Mouse (Mus musculus): ENCODE data around the gene Gm37240.

DNA sequence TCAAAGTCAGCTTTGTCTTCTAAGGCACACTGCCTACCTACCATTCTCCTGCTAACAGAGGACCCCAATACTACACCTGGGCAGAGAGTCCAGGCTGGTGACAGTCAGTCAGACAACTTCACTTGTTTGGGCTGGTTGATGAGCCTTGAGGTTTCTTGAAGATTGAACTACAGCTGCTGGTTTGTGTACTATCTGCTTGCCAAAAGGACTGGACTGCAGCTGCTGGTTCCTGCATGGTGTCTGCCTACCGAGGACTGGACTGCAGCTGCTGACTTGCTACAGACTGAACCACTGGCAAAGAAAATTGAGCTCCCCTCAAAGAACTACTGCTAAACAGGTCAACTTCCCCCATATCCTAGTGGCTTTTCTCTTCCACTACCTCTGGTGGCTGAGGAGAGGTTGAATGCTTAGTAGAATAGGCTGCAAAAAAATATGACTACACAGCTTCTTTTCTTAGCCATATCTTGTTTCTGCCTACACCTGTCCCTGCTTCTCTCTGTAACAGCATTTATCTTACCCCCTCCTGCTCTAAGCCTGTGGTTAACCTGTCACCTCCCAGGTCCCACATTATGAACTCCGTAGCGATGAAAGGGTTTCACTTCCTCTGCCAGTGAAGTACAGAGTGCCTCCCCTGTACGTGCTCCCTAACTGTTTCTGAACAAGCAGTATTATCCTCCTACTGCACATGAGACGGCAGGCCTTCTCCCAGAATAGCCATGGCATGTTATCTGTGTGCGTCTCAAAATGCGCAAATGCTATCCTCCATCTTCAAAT, 173.2 kb downstream of the Gm37240 start:
- no peak for TF ChIP-seq MAFK (IDR thresholded peaks at IDR 0.05; ENCODE audit: insufficient read depth, low read depth, low read length)
- TF ChIP-seq CHD2 (IDR thresholded peaks at IDR 0.05; ENCODE audit: low read depth, low read length) = no peak
- no peak for TF ChIP-seq ZNF384 (IDR thresholded peaks at IDR 0.05; ENCODE audit: low read depth, low read length)
- no peak for TF ChIP-seq ZC3H11A (IDR thresholded peaks at IDR 0.05; ENCODE audit: borderline replicate concordance, low read depth, low read length)

Data from ES-E14 (cell line).